Mouse (Mus musculus) megakaryocyte, embryonic 14.5 days (primary cell): ENCODE results near the gene Gm20388.

Experiments used
- FLI1 ChIP-seq: IDR thresholded peaks from 2 replicates; pipeline ENCODE4 v1.6.1; 2012; ENCODE audit warnings: low read length, inconsistent platforms, mixed read lengths
- GATA1 ChIP-seq: IDR thresholded peaks from 3 replicates; pipeline ENCODE4 v1.6.1; 2012; ENCODE audit warnings: mixed read lengths, low read length, inconsistent platforms, borderline replicate concordance

- TF ChIP-seq GATA1, result no peak
- TF ChIP-seq FLI1, result no peak
Measured at GRCm38 (mm10) chr8:120375170-120375569, 464.5 kb downstream of the Gm20388 start.
